Comparison of ENCODE assay signal across 14 mouse cellular contexts in the genomic region with DNA sequence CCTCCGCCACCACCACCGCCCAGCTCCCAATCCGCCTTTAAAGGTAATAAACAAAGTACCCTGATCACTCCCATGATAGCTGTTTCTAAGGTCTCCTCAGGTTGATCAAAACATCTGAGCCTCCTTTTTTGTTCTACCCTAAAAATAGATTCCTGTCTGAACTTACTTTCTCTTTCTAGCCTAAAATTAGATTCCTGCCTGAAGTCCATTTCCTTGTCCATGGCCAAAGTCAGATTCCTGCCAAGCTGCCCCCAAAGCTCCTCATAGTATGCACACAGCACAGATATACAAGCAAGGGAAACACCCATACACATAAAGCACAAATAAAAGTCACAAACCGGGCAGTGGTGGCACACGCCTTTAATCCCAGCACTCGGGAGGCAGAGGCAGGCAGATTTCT. TPM values are rescaled to one million over a fixed set of nuclear protein-coding genes. Genes with fewer than 3 reads are reported as not detected.
DNase-seq lines count a peak whose midpoint lies in the region.
"Had no signal": no experiment of that assay in that cellular context is flagged by ENCODE, and none has a peak within 500 bp of the region (broad histone marks: within the 10 kb centered on the region; RNA-seq: fewer than 3 reads in every experiment).

No protein-coding gene starts in this region.

- DNase-seq in adrenal gland, postnatal 14 days = peak; percentile 9
- no peak for DNase-seq in adrenal gland, adult 2 months
- DNase-seq in kidney, adult 11 months = peak; percentile 30
- no peak for DNase-seq in kidney, postnatal 4 days
- DNase-seq in lung, postnatal 36 days = peak; percentile 42
- no peak for DNase-seq in lung, postnatal 14 days
- DNase-seq in cerebellum, adult 8-10 months = no peak
- no peak for DNase-seq in urinary bladder, postnatal 10 days (ENCODE audit: low spot score)
- DNase-seq: cerebellum, adult 9-11 months; liver, embryonic 13.5 days; lung, embryonic 14.5 days; retina, postnatal 1 day; right cerebral cortex, postnatal 4 days; thymus, postnatal 14 days had no signal

RNA-seq across cellular contexts. Expression of a gene that starts 58.4 kb away (rescaled TPM):
- total RNA-seq in adrenal gland, postnatal 14 days (2021) = 12.5 and 14.3 TPM in 2 replicates
- total RNA-seq in adrenal gland, adult 2 months (2021) = 10 to 100 TPM; 13.6 to 20.1 TPM
- 13.4 and 14.9 TPM in 2 replicates for polyA plus RNA-seq in adrenal gland, adult 2 months (2012; rRNA removed)

Comparison
In these comparisons a context has a peak if more than half of its experiments do, and no peak if none do; other contexts are left out.
1. DNase-seq: peak in adrenal gland, postnatal 14 days (single experiment), kidney, adult 11 months (single experiment) and lung, postnatal 36 days (single experiment); none in adrenal gland, adult 2 months (single experiment), kidney, postnatal 4 days (0 of 2), lung, postnatal 14 days (single experiment), cerebellum, adult 8-10 months (single experiment) and urinary bladder, postnatal 10 days (single experiment).